Mouse (Mus musculus) forebrain, embryonic 14.5 days (tissue): ENCODE data around the gene Mrps10. TPM values are rescaled to one million over a fixed set of nuclear protein-coding genes. Genes with fewer than 3 reads are reported as not detected.

Experiments
- ATAC-seq: fragments of 200-750 bp; cut with Nextera tagmentation; 2 replicates; pipeline ENCODE4 v1.8.0; 2017; ENCODE audit warnings: mild to moderate bottlenecking, moderate library complexity
- DNase-seq: peaks from one replicate; pipeline ENCODE4 v3.0.0-alpha.2; 2015; ENCODE audit warnings: low spot score
- H3K27ac ChIP-seq: fragments of 300-500 bp; sonication (generic); 2 replicates; pipeline ENCODE4 v1.5.1; 2014; ENCODE audit warnings: low read depth, mild to moderate bottlenecking, control low read depth, low read length, moderate library complexity
- H3K27me3 ChIP-seq: fragments of 300-500 bp; sonication (generic); replicated peaks from 2 replicates; pipeline ENCODE4 v1.6.1; 2014; ENCODE audit warnings: low read length, control low read depth, mixed read lengths; ENCODE audit not compliant: control insufficient read depth, insufficient read depth
- H3K36me3 ChIP-seq: fragments of 300-500 bp; sonication (generic); 2 replicates; pipeline ENCODE4 v1.6.1; 2014; ENCODE audit warnings: low read length, control low read depth; ENCODE audit not compliant: control insufficient read depth, insufficient read depth
- H3K4me1 ChIP-seq: fragments of 300-500 bp; sonication (generic); 2 replicates; pipeline ENCODE4 v1.6.1; 2014; ENCODE audit warnings: antibody characterized with exemption, low read length, control low read depth; ENCODE audit not compliant: control insufficient read depth, insufficient read depth
- H3K4me2 ChIP-seq: fragments of 300-500 bp; sonication (generic); 2 replicates; pipeline ENCODE4 v1.6.1; 2014; ENCODE audit warnings: mild to moderate bottlenecking, control low read depth, low read length
- H3K4me3 ChIP-seq: fragments of 300-500 bp; sonication (generic); 2 replicates; pipeline ENCODE4 v1.5.1; 2014; ENCODE audit warnings: low read depth, low read length, control low read depth
- H3K9ac ChIP-seq: fragments of 300-500 bp; sonication (generic); 2 replicates; pipeline ENCODE4 v1.6.1; 2014; ENCODE audit warnings: mild to moderate bottlenecking, low read length, control low read depth, moderate library complexity
- H3K9me3 ChIP-seq: fragments of 300-500 bp; sonication (generic); replicated peaks from 2 replicates; pipeline ENCODE4 v1.6.1; 2016; ENCODE audit warnings: low read length, control low read depth, mixed read lengths; ENCODE audit not compliant: control insufficient read depth
- WGBS: fragments of 180-500 bp; shearing (Covaris S2); extraction: QIAGEN DNeasy Blood & Tissue Kit; methylation state at CpG from one replicate; pipeline ENCODE4 v1.1.7; 2014; 5-methylcytosine and 5-hydroxymethylcytosine counted together
- polyA plus RNA-seq: library from polyadenylated mRNA; unstranded; fragments of >200 nt; fragmentation: Nextera tagmentation; extraction: Ambion mirVana; gene quantifications from 2 replicates; pipeline ENCODE4 v1.2.1, GENCODE M21; 2014

Mrps10 gene
- polyA plus RNA-seq, 1 experiment from 2014 or later: 94.0 TPM

GRCm38 (mm10) chr17:47371451-47371850 lies 2.8 kb downstream of the Mrps10 start:
- peak; percentile 80 for DNase-seq
- 9% methylated on average over 4 of the region's 4 CpGs for WGBS
- Histone ChIP-seq H3K9ac (no peak overlapping the region), H3K4me3 (no peak overlapping the region), H3K9me3 (no peaks in the 10 kb centered on the region), H3K27me3 (no peaks in the 10 kb centered on the region; the same call in 1 of the 2 replicates), H3K4me1 (0 out of 2 replicates have a peak, but pooled peaks cover 6% of the 10 kb centered on the region), H3K36me3 (peaks cover 38% of the 10 kb centered on the region), H3K27ac (no peak overlapping the region), H3K4me2 (no peak overlapping the region)
- ATAC-seq: peak; percentile 60; the same call in 1 of the 2 replicates

GRCm38 (mm10) chr17:47373991-47374390 lies 5.3 kb downstream of the Mrps10 start:
- 0 out of 2 replicates have a peak, but pooled peaks cover 6% of the 10 kb centered on the region for H3K4me1 ChIP-seq

DNA sequence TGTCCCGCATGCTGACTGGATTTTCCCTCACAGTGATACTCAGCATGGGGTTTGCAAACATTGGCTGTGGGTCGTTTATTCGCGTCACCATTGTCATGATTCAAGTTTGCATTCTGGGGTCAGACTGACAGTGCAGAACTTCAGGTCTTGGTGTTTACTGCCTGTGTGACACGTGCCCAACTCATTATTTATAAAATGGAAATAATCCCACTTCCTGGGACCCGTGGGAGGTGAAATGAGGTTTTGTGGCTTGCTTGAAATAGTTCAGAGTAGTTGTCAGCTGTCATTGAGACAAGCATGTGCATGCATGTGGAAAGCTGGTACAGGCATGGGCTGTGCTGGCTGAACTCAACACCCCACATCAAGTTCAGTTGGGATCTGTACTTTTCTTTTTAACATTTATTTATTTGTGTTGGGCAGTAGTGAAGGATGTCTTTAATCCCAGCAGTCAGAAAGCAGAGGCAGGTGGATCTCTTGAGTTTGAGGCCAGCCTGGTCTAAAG lies 8.1 kb downstream of the Mrps10 start:
- ATAC-seq (no peak), DNase-seq (no peak)
- Histone ChIP-seq H3K27ac (no peak overlapping the region), H3K9me3 (no peaks in the 10 kb centered on the region), H3K27me3 (no peaks in the 10 kb centered on the region), H3K4me2 (no peak overlapping the region), H3K4me1 (no peaks in the 10 kb centered on the region), H3K36me3 (peaks cover 80% of the 10 kb centered on the region), H3K4me3 (no peak overlapping the region), H3K9ac (no peak overlapping the region)
- 87% methylated on average over 6 of the region's 6 CpGs for WGBS

More at GRCm38 (mm10) chr17:47373991-47374390, 5.3 kb downstream of the Mrps10 start:
- no peak overlapping the region for H3K4me2 ChIP-seq
- 89% methylated on average over 6 of the region's 6 CpGs for WGBS
- no peak for ATAC-seq
- H3K36me3 ChIP-seq: peaks cover 62% of the 10 kb centered on the region
- H3K4me3 ChIP-seq: no peak overlapping the region
- H3K9ac ChIP-seq: no peak overlapping the region
- no peak overlapping the region for H3K27ac ChIP-seq
- no peak for DNase-seq
- no peaks in the 10 kb centered on the region for H3K27me3 ChIP-seq
- no peaks in the 10 kb centered on the region for H3K9me3 ChIP-seq

DNA sequence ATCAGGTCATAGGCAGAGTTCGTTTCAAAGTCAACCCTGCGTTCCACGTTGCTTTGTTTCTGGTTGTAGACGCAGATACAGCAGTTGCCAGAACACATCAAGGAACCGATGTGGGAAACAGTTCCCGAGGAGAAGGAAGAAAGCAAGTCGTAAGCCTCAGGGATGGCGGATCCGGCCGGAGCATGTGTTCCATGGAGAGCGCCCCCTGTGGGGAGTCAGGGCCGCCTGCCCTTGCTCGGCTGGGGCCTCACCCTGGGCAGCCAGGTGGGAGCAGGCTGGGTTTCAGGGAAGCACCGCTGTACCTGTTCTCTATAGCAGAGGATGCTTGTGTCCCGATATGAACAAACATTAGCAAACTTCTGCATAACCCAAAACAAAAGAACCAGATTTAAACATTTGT lies 9.4 kb downstream of the Mrps10 start:
- WGBS: 84% methylated on average over 15 of the region's 15 CpGs
- no peaks in the 10 kb centered on the region for H3K4me1 ChIP-seq
- H3K4me3 ChIP-seq: no peak overlapping the region
- no peak overlapping the region for H3K9ac ChIP-seq
- peaks cover 72% of the 10 kb centered on the region for H3K36me3 ChIP-seq
- no peak for DNase-seq
- no peaks in the 10 kb centered on the region for H3K9me3 ChIP-seq
- no peak overlapping the region for H3K27ac ChIP-seq
- ATAC-seq: no peak
- H3K4me2 ChIP-seq: no peak overlapping the region
- H3K27me3 ChIP-seq: no peaks in the 10 kb centered on the region

DNA sequence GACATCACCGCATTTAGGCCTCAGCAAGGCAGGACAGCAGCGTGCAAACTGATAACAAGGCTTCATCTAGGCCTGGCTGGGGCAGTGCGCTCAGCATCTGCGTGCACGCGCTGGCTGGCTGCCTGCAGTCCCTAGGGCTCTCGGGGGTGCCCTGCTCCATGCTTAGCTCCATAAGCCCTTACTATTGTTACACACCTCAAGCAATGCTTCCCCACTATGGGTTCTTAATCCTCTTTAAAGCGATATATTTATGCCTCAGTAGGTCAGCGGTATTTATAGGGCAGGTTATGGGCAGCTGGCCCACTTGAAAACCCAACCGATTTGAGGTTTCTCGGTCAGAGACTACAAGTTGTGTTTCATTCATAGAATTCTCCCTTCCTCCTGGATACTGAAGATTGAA lies 13.2 kb downstream of the Mrps10 start:
- ATAC-seq: no peak
- no peak overlapping the region for H3K4me2 ChIP-seq
- H3K27ac ChIP-seq: no peak overlapping the region
- peaks cover 37% of the 10 kb centered on the region for H3K36me3 ChIP-seq
- DNase-seq: no peak
- H3K9ac ChIP-seq: no peak overlapping the region
- no peaks in the 10 kb centered on the region for H3K27me3 ChIP-seq
- no peak overlapping the region for H3K4me3 ChIP-seq
- WGBS: 36% methylated on average over 11 of the region's 11 CpGs
- H3K9me3 ChIP-seq: no peaks in the 10 kb centered on the region
- no peaks in the 10 kb centered on the region for H3K4me1 ChIP-seq

- Histone ChIP-seq H3K4me1 (no peaks in the 10 kb centered on the region), H3K9ac (no peak overlapping the region), H3K36me3 (peaks cover 24% of the 10 kb centered on the region), H3K4me3 (no peak overlapping the region), H3K27ac (no peak overlapping the region), H3K4me2 (no peak overlapping the region), H3K9me3 (no peaks in the 10 kb centered on the region), H3K27me3 (no peaks in the 10 kb centered on the region)
- no peak for DNase-seq
- no peak for ATAC-seq
- 91% methylated on average over 4 of the region's 4 CpGs for WGBS
Measured at GRCm38 (mm10) chr17:47383266-47383665, 14.6 kb downstream of the Mrps10 start.

DNA sequence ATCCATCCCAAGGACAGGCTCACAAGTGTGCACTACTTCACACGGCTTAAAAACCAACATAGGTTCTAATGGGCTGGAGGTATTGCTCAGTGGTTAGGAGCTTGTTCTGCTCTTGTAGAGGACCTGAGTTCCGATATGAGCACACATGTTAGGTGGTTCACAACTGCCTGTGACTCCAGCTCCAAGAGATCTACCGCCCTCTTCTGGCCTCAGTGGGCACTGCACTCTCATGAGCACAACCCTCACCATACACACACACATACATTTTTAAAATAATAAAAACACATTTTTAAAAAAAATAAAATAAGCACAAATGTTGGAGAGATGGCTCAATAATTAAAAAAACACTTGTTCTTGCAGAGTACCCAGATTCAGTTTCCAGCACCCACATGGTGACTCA lies 15.4 kb downstream of the Mrps10 start:
- Histone ChIP-seq H3K4me1 (no peaks in the 10 kb centered on the region), H3K9me3 (no peaks in the 10 kb centered on the region), H3K36me3 (peaks cover 17% of the 10 kb centered on the region), H3K4me2 (no peak overlapping the region), H3K4me3 (no peak overlapping the region), H3K27ac (no peak overlapping the region), H3K9ac (no peak overlapping the region), H3K27me3 (no peaks in the 10 kb centered on the region)
- DNase-seq (no peak), ATAC-seq (no peak)
- 96% methylated on average over 3 of the region's 3 CpGs for WGBS

- Histone ChIP-seq H3K27me3 (no peaks in the 10 kb centered on the region), H3K27ac (no peak within 1 kb of the TSS), H3K4me1 (no peaks in the 10 kb centered on the region), H3K36me3 (peaks cover 7% of the 10 kb centered on the region; the same call in 1 of the 2 replicates), H3K4me2 (no peak within 1 kb of the TSS), H3K9me3 (no peaks in the 10 kb centered on the region), H3K9ac (no peak within 1 kb of the TSS), H3K4me3 (no peak within 1 kb of the TSS)
- DNase-seq: no peak
- WGBS: 31% methylated on average over 10 of the region's 10 CpGs
- ATAC-seq: no peak
Measured at GRCm38 (mm10) chr17:47385145-47385544, 16.5 kb downstream of the Mrps10 start, which contains the start of gene Guca1b. Guca1b (plus strand) TSS chr17:47385393.

- Histone ChIP-seq H3K4me3 (no peak overlapping the region), H3K9ac (no peak overlapping the region), H3K4me2 (no peak overlapping the region), H3K27ac (no peak overlapping the region), H3K4me1 (no peaks in the 10 kb centered on the region), H3K27me3 (no peaks in the 10 kb centered on the region), H3K9me3 (no peaks in the 10 kb centered on the region), H3K36me3 (no peaks in the 10 kb centered on the region)
- WGBS: 70% methylated on average over 4 of the region's 4 CpGs
- ATAC-seq (no peak), DNase-seq (peak; percentile 30)
Measured at GRCm38 (mm10) chr17:47386649-47387048, 18.0 kb downstream of the Mrps10 start.
